Mouse (Mus musculus) kidney, postnatal 14 days (tissue): ENCODE measurements around the gene Cmas.
A peak's percentile ranks its signal among the peaks of the same experiment; 100 is the strongest.

Source experiments
- DNase-seq: peaks from one replicate; pipeline ENCODE4 v3.0.0; 2022; ENCODE audit warnings: mixed read lengths

The Cmas gene

GRCm38 (mm10) chr6:142756507-142757333 is at the start of gene Cmas:
Gene Cmas (plus strand): TSS chr6:142756686.
- DNase-seq = peak; percentile 93

GRCm38 (mm10) chr6:142706688-142707087 is 49.8 kb upstream of the Cmas start:
- no peak for DNase-seq

GRCm38 (mm10) chr6:142708369-142708768 is 48.1 kb upstream of the Cmas start:
- DNase-seq = no peak

GRCm38 (mm10) chr6:142710690-142711089 is 45.8 kb upstream of the Cmas start:
- no peak for DNase-seq

- DNase-seq = no peak
These were observed 45.4 kb upstream of the Cmas start for GRCm38 (mm10) chr6:142711106-142711505.

- no peak for DNase-seq
These were observed 41.5 kb upstream of the Cmas start for GRCm38 (mm10) chr6:142715026-142715425.

- DNase-seq = no peak
These were observed 39.3 kb upstream of the Cmas start for GRCm38 (mm10) chr6:142717186-142717585.

- no peak for DNase-seq
These were observed 38.3 kb upstream of the Cmas start for GRCm38 (mm10) chr6:142718167-142718566.

- no peak for DNase-seq
These were observed 35.8 kb upstream of the Cmas start for GRCm38 (mm10) chr6:142720641-142721040.

GRCm38 (mm10) chr6:142721731-142722130 is 34.8 kb upstream of the Cmas start:
- DNase-seq = no peak

- DNase-seq = no peak
These were observed 30.5 kb upstream of the Cmas start for GRCm38 (mm10) chr6:142726032-142726431.

- no peak for DNase-seq
These were observed 23.8 kb upstream of the Cmas start for GRCm38 (mm10) chr6:142732567-142733290.

- DNase-seq = peak; percentile 51
These were observed 21.0 kb upstream of the Cmas start for GRCm38 (mm10) chr6:142735302-142736005.

- no peak for DNase-seq
These were observed 18.3 kb upstream of the Cmas start for GRCm38 (mm10) chr6:142738225-142738624.

GRCm38 (mm10) chr6:142738637-142739036 is 17.8 kb upstream of the Cmas start:
- DNase-seq = no peak

- DNase-seq = no peak
These were observed 14.7 kb upstream of the Cmas start for GRCm38 (mm10) chr6:142741763-142742162.

- no peak for DNase-seq
These were observed 13.3 kb upstream of the Cmas start for GRCm38 (mm10) chr6:142743193-142743592.

- no peak for DNase-seq
These were observed 11.0 kb upstream of the Cmas start for GRCm38 (mm10) chr6:142745484-142745883.

GRCm38 (mm10) chr6:142746765-142747164 is 9.7 kb upstream of the Cmas start:
- DNase-seq = no peak

GRCm38 (mm10) chr6:142747165-142747564 is 9.3 kb upstream of the Cmas start:
- DNase-seq = no peak

GRCm38 (mm10) chr6:142748057-142748708 is 8.3 kb upstream of the Cmas start:
- DNase-seq = no peak

- no peak for DNase-seq
These were observed 5.1 kb upstream of the Cmas start for GRCm38 (mm10) chr6:142751365-142751764.
